Mouse (Mus musculus): ENCODE data around the gene Dbndd1.

DNA sequence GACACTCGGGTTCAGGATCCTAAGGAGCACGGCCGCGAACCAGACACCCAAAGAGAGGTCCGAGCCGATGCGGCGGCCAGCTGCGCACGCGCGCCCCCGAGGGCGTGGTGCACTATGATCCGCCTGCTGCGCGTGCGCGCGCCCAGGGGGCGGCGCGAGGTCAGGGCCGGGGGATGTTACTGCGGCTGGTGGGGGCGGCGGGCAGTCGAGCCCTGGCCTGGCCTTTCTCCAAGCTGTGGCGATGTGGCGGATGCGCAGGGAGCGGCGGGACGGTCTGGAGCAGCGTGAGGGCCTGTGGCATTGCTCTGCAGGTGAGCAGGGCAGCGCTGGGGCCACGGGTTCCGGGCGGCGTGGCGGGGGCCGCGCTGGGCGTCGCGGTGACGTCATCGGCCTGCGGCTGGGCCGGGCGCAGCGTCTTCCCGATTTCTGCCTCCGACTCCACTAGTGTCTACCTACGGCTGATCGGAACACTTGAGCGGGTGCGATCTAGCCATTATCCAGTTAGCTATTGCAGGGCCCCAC, 37.5 kb downstream of the Dbndd1 start, which contains the start of gene Afg3l1:
- peak; percentile 14; the same call in 1 of the 2 replicates for TF ChIP-seq CTCF (IDR thresholded peaks at IDR 0.05; ENCODE audit: low read depth)
- TF ChIP-seq EP300 (optimal IDR thresholded peaks at IDR 0.05), result no peak

All from stomach, postnatal 0 days (tissue).